Mouse (Mus musculus) liver, adult 2 months (tissue): ENCODE measurements around the gene Sars2.

ENCODE experiments used
- CTCF ChIP-seq: fragments of 200-500 bp; IDR thresholded peaks from 2 replicates; pipeline ENCODE4 v1.5.1; 2011; ENCODE audit warnings: low read depth, low read length, control low read depth
- POLR2A ChIP-seq: fragments of 200-500 bp; IDR thresholded peaks from 2 replicates; pipeline ENCODE4 v1.6.1; 2011; ENCODE audit warnings: low read length, control low read depth; ENCODE audit not compliant: insufficient read depth; ENCODE audit errors: extremely low read depth

- TF ChIP-seq CTCF, result no peak
- no peak for TF ChIP-seq POLR2A
Measured at GRCm38 (mm10) chr7:28697277-28697676, 44.5 kb upstream of the Sars2 start.
